Mouse (Mus musculus) hindbrain, embryonic 16.5 days (tissue): ENCODE results near the gene Gm49333. TPM values are rescaled to one million over a fixed set of nuclear protein-coding genes. Genes with fewer than 3 reads are reported as not detected.

Experiments
- ATAC-seq: fragments of 200-750 bp; cut with Nextera tagmentation; 2 replicates; pipeline ENCODE4 v1.8.0; 2017; ENCODE audit warnings: moderate TSS enrichment, moderate library complexity
- H3K27ac ChIP-seq: fragments of 300-500 bp; sonication (generic); 2 replicates; pipeline ENCODE4 v1.5.1; 2014; ENCODE audit warnings: low read depth, mild to moderate bottlenecking, control low read depth, low read length, moderate library complexity
- H3K27me3 ChIP-seq: fragments of 300-500 bp; sonication (generic); replicated peaks from 2 replicates; pipeline ENCODE4 v1.6.1; 2014; ENCODE audit warnings: low read length; ENCODE audit not compliant: control insufficient read depth, insufficient read depth
- H3K36me3 ChIP-seq: fragments of 300-500 bp; sonication (generic); 2 replicates; pipeline ENCODE4 v1.6.1; 2014; ENCODE audit warnings: mild to moderate bottlenecking, low read length, moderate library complexity, mixed read lengths; ENCODE audit not compliant: control insufficient read depth, insufficient read depth
- H3K4me1 ChIP-seq: fragments of 300-500 bp; sonication (generic); 2 replicates; pipeline ENCODE4 v1.6.1; 2014; ENCODE audit warnings: low read depth, low read length; ENCODE audit not compliant: control insufficient read depth, insufficient read depth
- H3K4me2 ChIP-seq: fragments of 300-500 bp; sonication (generic); 2 replicates; pipeline ENCODE4 v1.6.1; 2014; ENCODE audit warnings: mild to moderate bottlenecking, low read length, control low read depth, moderate library complexity
- H3K4me3 ChIP-seq: fragments of 300-500 bp; sonication (generic); 2 replicates; pipeline ENCODE4 v1.5.1; 2014; ENCODE audit warnings: mild to moderate bottlenecking, low read length, control low read depth, moderate library complexity
- H3K9ac ChIP-seq: fragments of 300-500 bp; sonication (generic); 2 replicates; pipeline ENCODE4 v1.6.1; 2014; ENCODE audit warnings: low read depth, mild to moderate bottlenecking, control low read depth, low read length, moderate library complexity
- H3K9me3 ChIP-seq: fragments of 300-500 bp; sonication (generic); 2 replicates; pipeline ENCODE4 v1.6.1; 2014; ENCODE audit warnings: mild to moderate bottlenecking, low read length, moderate library complexity; ENCODE audit not compliant: control insufficient read depth
- WGBS: fragments of 180-500 bp; shearing (Covaris S2); extraction: QIAGEN DNeasy Blood & Tissue Kit; methylation state at CpG from one replicate; pipeline ENCODE4 v1.1.7; 2014; 5-methylcytosine and 5-hydroxymethylcytosine counted together
- polyA plus RNA-seq: library from polyadenylated mRNA; unstranded; fragments of >200 nt; fragmentation: Nextera tagmentation; extraction: Ambion mirVana; gene quantifications from 2 replicates; pipeline ENCODE4 v1.2.1, GENCODE M21; 2015

The Gm49333 gene
- not detected in 2 replicates for polyA plus RNA-seq

DNA sequence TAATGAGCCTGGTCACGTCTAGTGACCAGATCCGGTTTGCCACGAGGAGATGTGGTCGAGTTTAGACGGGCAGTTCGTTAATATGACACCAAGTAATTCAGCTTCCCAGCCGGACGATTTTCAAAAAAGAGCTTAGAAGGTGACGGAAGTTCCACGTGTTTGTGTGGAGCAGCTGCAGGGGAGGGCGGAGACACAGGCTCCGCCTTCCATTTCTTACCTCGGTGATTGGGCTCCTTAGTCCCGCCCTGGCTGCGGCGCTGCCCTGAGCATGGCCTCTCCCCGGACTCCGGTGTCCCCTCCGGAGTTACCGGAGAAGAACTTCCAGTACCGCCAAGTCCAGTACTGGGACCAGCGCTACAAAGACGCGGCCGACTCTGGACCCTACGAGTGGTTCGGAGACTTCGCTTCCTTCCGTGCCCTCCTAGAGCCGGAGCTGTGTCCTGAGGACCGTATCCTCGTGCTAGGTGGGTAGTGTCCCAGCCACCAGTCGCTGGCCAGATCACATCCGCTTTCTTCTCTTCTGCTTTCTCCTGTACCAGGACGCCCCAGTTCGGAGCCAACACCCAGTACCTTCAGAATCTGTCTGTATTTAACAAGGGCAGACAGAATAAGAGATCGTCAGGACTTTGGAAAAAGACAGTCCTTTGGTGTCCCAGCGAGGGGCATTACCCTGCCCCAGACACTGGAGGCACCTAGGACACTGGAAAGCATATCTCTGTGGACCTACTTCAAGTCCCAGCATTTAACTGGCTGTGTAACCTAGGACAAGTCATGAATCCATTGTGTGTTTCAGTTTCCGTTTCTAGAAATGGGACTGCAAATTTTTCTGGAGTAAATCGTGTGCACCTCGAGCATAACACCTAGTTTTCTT is at the start of gene Gm49333, which contains the start of the genes Eef1akmt4 and Alg3:
TSS of gene Gm49333 (plus strand) at position 254 of the 871 bp plus-strand sequence.
TSS of gene Eef1akmt4 (plus strand) at position 237 of the 871 bp plus-strand sequence.
TSS of gene Alg3 (minus strand) at position 379 of the 871 bp plus-strand sequence.
- H3K9me3 ChIP-seq, result no peaks in the 10 kb centered on the region
- peak within 1 kb of the TSS; percentile 78 for H3K4me2 ChIP-seq
- H3K36me3 ChIP-seq, result peaks cover 7% of the 10 kb centered on the region; the same call in 1 of the 2 replicates
- H3K27me3 ChIP-seq, result no peaks in the 10 kb centered on the region
- H3K4me1 ChIP-seq, result peaks cover 18% of the 10 kb centered on the region
- H3K9ac ChIP-seq, result peak within 1 kb of the TSS; percentile 87
- ATAC-seq, result peak; percentile 95
- peak within 1 kb of the TSS; percentile 89 for H3K27ac ChIP-seq
- H3K4me3 ChIP-seq, result peak within 1 kb of the TSS; percentile 87
- 2% methylated on average over 40 of the region's 41 CpGs for WGBS

DNA sequence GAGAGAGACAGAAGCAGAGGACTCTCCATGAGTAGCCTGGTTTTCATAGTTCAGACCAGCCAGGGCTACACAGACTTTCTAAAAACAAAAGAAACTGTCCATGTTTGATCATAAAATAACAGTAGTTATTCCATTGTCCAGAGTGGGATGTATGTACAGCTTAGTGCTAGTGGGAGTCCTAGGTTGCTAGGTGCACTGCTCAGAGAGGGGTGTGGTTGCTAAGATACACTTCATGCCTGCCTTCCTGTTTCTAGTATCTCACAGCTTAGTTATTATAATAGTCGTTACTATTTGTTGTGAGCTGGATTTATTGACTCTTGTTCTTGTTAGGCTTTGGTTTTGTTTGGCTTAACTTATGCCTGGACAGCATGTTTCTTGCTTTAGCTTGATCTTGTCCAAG is 46.3 kb upstream of the Gm49333 start:
- H3K4me2 ChIP-seq, result no peak overlapping the region
- H3K27me3 ChIP-seq, result no peaks in the 10 kb centered on the region
- no peak overlapping the region for H3K9ac ChIP-seq
- no peak for ATAC-seq
- WGBS, result 45% methylated on average over 1 of the region's 1 CpGs
- no peaks in the 10 kb centered on the region for H3K9me3 ChIP-seq
- peaks cover 15% of the 10 kb centered on the region for H3K36me3 ChIP-seq
- H3K27ac ChIP-seq, result no peak overlapping the region
- no peaks in the 10 kb centered on the region for H3K4me1 ChIP-seq
- H3K4me3 ChIP-seq, result no peak overlapping the region

DNA sequence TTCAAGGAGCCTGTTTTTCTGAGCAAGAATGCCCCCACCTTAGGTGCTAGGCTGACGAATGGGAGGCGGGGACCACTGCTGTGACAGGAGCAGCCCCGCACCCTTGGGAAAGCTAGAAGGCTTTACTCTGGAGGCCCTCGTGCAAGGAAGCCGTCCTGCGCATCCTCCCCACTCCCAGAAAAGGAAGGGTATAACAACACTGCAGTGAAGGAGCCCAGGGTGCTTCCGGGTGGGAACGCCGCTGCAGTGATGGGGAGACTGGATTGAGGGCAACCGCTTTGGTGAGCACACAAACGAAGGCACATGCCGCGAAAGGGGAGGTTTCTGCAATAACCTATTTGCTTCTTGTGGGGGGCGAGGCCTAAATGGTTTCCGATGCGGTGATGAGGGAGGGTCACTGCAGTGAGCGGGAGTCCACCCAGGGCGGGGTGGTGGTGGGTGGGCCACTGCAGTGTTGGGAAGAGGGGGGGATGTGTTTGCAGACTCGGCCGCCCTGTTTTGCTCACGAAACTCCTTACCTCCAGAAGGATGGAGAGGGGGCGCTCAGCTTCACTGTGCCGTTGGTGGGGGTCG is 22.0 kb upstream of the Gm49333 start, which contains the start of gene Vwa5b2:
TSS of gene Vwa5b2 (plus strand) at position 106 of the 573 bp plus-strand sequence.
- Histone ChIP-seq H3K9ac (peak within 1 kb of the TSS; percentile 72), H3K36me3 (no peaks in the 10 kb centered on the region), H3K27me3 (peaks cover 9% of the 10 kb centered on the region), H3K4me2 (peak within 1 kb of the TSS; percentile 64), H3K4me3 (peak within 1 kb of the TSS; percentile 55), H3K9me3 (no peaks in the 10 kb centered on the region), H3K4me1 (peaks cover 15% of the 10 kb centered on the region), H3K27ac (peak within 1 kb of the TSS; percentile 71)
- ATAC-seq, result peak; percentile 85
- under 1% methylated on average over 24 of the region's 24 CpGs for WGBS

DNA sequence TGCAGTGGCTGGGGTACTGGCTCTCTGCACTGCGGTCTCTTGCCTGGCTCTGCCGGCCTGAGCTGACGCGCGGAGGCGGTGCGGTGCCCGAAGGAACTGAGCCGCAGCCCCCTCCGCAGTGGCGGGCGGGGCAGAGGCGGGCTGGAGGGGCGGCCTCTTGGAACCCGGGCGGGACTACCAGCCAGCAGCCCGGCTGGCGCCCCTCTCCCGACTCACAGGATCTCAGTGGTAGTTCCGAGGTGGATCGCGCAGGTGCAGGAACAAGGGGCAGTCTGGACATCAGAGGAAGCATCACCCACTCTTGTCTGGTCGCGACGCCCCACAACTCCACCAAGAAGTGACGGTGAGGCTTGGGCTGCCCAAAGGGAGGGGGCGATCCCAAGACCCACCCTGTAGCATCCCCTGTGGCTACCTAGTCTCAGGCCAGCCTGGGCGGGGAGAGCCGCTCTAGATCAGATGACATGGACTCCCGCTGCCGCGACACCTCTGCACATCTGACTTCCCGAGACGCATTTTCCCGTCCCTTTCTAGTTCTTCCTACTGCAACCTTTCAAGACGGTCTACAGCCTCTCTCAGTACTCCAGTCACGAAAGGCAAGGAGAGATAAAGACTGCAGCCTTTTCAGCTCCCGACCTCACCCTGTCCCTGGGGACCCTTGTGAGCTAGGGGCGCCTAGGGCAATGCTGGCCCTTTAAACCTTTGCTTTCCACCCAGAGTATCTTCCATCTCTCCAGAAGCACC is 21.3 kb upstream of the Gm49333 start:
- Histone ChIP-seq H3K27ac (peak overlapping the region; percentile 71), H3K9ac (peak overlapping the region; percentile 72), H3K4me3 (peak overlapping the region; percentile 55), H3K27me3 (peaks cover 9% of the 10 kb centered on the region), H3K4me1 (peaks cover 15% of the 10 kb centered on the region), H3K9me3 (no peaks in the 10 kb centered on the region), H3K4me2 (peak overlapping the region; percentile 64), H3K36me3 (no peaks in the 10 kb centered on the region)
- peak; percentile 92 for ATAC-seq
- WGBS, result under 1% methylated on average over 25 of the region's 39 CpGs

DNA sequence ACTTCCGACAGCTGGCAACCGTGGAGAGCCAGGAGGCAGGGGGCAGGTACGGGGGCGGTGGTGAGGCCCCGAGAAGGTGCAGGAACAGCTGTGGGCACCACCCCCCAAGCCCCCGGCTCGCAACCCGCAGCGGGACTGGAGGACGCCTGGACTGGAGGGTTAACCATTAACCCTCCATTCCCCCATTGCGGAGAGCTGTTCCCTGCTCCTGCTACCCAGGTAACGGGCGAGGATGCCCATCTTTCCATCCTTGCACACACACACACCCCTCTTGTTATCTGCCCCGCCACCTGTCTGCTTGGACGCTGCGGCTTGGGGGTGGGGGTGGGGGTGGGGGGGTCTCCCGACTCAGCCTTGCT is 20.8 kb upstream of the Gm49333 start:
- Histone ChIP-seq H3K27ac (peak overlapping the region; percentile 40; the same call in 1 of the 2 replicates), H3K4me1 (peaks cover 15% of the 10 kb centered on the region), H3K9ac (peak overlapping the region; percentile 72), H3K36me3 (no peaks in the 10 kb centered on the region), H3K4me2 (peak overlapping the region; percentile 64), H3K9me3 (no peaks in the 10 kb centered on the region), H3K27me3 (peaks cover 9% of the 10 kb centered on the region), H3K4me3 (peak overlapping the region; percentile 55)
- ATAC-seq, result no peak
- WGBS, result 1% methylated on average over 17 of the region's 17 CpGs

DNA sequence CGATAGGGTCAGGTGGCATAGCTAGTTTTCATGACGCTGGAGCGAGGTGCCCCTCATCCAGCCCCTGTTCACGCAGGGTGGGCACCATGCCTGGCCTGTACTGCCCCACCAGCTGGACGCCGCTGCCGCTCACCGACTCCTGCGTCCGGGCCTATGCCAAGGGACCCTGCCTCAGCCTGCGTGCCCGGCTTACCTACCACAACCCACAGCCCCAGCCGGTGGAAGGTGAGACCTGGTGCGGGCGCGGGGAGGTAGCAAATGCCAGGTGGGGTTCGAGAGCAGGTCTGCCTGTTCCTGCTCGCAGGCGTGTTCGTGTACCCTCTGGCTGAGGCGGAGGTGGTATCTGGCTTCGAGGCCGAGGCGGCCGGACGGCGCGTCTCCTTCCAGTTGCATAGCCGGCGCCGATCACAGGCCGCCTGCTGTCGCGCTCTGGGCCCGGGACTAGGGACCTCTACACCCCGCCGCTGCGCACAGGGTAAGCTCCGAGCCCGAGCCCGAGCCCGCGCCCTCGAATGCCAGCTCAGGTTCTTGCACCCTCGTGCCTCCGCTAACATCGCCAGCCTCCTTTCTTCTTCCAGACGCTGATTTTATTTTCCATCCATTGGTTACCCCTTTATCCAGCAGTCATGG is 20.2 kb upstream of the Gm49333 start:
- H3K27ac ChIP-seq, result no peak overlapping the region
- 5% methylated on average over 48 of the region's 48 CpGs for WGBS
- H3K9ac ChIP-seq, result peak overlapping the region; percentile 72
- peaks cover 15% of the 10 kb centered on the region for H3K4me1 ChIP-seq
- ATAC-seq, result no peak
- no peaks in the 10 kb centered on the region for H3K36me3 ChIP-seq
- peaks cover 9% of the 10 kb centered on the region for H3K27me3 ChIP-seq
- peak overlapping the region; percentile 64 for H3K4me2 ChIP-seq
- H3K9me3 ChIP-seq, result no peaks in the 10 kb centered on the region
- H3K4me3 ChIP-seq, result peak overlapping the region; percentile 55

DNA sequence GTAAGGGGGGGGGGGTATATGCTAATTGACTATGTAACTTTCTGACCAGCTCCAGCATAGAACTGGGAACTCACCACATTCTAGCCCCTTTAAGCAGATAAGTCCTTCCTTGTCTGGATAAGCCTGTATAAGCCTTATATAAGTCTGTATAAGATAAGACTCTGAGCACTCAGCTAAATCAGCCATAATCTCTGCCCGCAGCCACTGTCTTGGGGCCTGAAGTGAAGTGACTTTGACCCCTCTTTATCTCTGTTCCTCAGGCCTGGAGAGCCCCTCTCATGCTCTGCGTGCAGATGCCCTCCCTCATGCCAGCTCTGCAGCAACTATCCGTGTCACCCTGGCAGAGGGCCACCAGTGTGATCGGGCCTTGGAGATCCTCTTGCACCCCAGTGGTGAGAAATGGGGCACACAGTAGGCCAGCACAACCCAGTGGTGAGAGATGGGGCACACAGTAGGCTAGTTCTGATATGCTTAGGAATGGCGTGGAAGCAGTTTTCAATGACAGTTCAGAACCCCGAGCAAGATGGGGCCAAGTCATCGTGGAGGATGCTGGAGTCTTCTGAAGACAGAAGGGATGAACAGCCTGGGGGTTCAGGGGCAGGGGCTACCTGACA is 16.2 kb upstream of the Gm49333 start:
- H3K27me3 ChIP-seq, result peaks cover 9% of the 10 kb centered on the region
- H3K4me2 ChIP-seq, result no peak overlapping the region
- no peaks in the 10 kb centered on the region for H3K36me3 ChIP-seq
- no peak overlapping the region for H3K27ac ChIP-seq
- no peaks in the 10 kb centered on the region for H3K9me3 ChIP-seq
- 91% methylated on average over 7 of the region's 7 CpGs for WGBS
- H3K4me3 ChIP-seq, result no peak overlapping the region
- peaks cover 10% of the 10 kb centered on the region; the same call in 1 of the 2 replicates for H3K4me1 ChIP-seq
- no peak for ATAC-seq
- no peak overlapping the region for H3K9ac ChIP-seq

DNA sequence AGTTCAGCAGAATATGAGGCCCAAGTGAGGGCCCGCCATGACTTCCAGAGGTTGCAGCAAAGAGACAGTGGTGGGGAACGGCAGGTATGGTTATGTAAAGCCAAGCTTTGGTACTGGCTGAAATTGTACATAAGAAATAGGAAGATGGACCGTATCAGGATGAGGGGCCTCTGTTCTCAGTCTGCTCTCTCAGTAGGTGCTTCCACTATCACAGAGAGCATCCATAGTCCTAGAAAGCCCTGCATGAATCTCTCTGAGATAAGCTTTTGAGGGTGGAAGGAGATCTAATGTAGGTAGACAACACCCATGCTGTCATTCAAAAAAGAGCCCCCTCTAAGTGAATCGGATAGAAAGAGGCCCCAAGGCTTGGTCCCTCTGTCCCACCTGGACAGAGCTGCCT is 15.7 kb upstream of the Gm49333 start:
- H3K4me1 ChIP-seq, result peaks cover 5% of the 10 kb centered on the region; the same call in 1 of the 2 replicates
- H3K9ac ChIP-seq, result no peak overlapping the region
- peaks cover 5% of the 10 kb centered on the region for H3K27me3 ChIP-seq
- H3K9me3 ChIP-seq, result no peaks in the 10 kb centered on the region
- H3K27ac ChIP-seq, result no peak overlapping the region
- 94% methylated on average over 4 of the region's 4 CpGs for whole genome bisulfite sequencing
- H3K36me3 ChIP-seq, result no peaks in the 10 kb centered on the region
- ATAC-seq, result no peak
- no peak overlapping the region for H3K4me2 ChIP-seq
- H3K4me3 ChIP-seq, result no peak overlapping the region
